Mouse (Mus musculus): ENCODE measurements at regions not wholly inside any gene's neighbourhood (a gene's known extent, or its start where the extent isn't known, plus 50 kb on each side); places are given as distances from the start of the nearest gene placed in this dataset.

- no peak for TF ChIP-seq CTCF (IDR thresholded peaks at IDR 0.05)
- Histone ChIP-seq H3K27ac (no peak overlapping the region), H3K4me3 (no peak overlapping the region)
- intact Hi-C loops (cut with DNase I): no loop called here
- DNase-seq: peak; percentile 44
Measured at GRCm38 (mm10) chr12:13052845-13053623, 111.3 kb upstream of the Mycn start.

- H3K27ac ChIP-seq: no peak overlapping the region
- intact Hi-C loops (cut with DNase I): no loop called here
- TF ChIP-seq CTCF (IDR thresholded peaks at IDR 0.05): no peak
- no peak for DNase-seq
- H3K4me3 ChIP-seq: no peak overlapping the region
Measured at GRCm38 (mm10) chr12:13052164-13052563, 110.5 kb upstream of the Mycn start.

DNA sequence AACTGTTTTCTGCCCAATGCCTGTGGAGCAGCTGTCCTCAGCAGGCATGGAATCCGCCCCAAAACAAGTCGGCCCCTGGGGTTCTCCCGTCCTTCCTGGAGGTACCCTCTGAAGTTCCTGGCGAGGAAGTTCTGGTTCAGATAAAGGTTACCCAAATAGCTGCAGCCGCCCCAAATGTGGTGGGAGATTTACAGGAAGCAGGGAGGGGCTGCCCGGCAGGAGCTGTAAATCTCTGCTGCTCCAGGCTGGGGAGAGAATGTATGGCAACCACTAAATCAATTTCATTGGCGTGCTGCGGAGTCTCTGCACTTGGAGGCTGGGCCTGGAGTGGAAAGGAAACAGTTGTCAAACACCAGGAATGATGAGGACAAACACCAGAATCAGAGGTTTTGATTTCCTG lies 107.9 kb upstream of the Mycn start:
- Histone ChIP-seq H3K27ac (no peak overlapping the region), H3K4me3 (no peak overlapping the region)
- no peak for DNase-seq
- intact Hi-C loops (cut with DNase I): no loop called here
- no peak for TF ChIP-seq CTCF (IDR thresholded peaks at IDR 0.05)

GRCm38 (mm10) chr12:13048168-13048727 lies 106.5 kb upstream of the Mycn start:
- no peak overlapping the region for H3K27ac ChIP-seq
- no peak for TF ChIP-seq CTCF (IDR thresholded peaks at IDR 0.05)
- intact Hi-C loops (cut with DNase I): no loop called here
- DNase-seq: no peak
- no peak overlapping the region for H3K4me3 ChIP-seq

DNA sequence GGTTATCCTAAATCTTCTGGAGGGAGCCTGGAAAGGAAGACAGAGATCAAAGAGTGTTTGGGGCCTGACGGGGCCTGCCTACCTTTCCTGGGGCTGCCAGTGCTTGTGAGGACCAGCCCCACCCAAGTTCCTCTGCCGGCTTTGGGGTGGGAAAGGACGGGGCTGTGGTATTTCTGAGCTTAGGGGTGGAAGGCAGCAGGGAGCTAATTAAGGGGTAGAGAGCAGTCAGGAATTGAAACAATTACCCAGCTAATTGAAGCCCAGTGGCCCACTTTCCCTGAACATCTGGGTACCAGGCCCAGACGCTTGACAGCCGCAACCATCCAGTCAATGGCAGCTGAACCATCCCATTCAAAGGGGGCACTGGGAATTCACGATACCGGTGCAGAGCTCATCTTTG lies 101.2 kb upstream of the Mycn start:
- H3K27ac ChIP-seq: no peak overlapping the region
- no peak for DNase-seq
- TF ChIP-seq CTCF (IDR thresholded peaks at IDR 0.05): no peak
- intact Hi-C loops (cut with DNase I): no loop called here
- no peak overlapping the region for H3K4me3 ChIP-seq

GRCm38 (mm10) chr12:13035108-13035741 lies 93.5 kb upstream of the Mycn start:
- no peak for DNase-seq
- H3K27ac ChIP-seq: no peak overlapping the region
- TF ChIP-seq CTCF (IDR thresholded peaks at IDR 0.05): no peak
- no peak overlapping the region for H3K4me3 ChIP-seq
- intact Hi-C loops (cut with DNase I): no loop called here

- intact Hi-C loops (cut with DNase I): no loop called here
- Histone ChIP-seq H3K27ac (no peak overlapping the region), H3K4me3 (no peak overlapping the region)
- no peak for DNase-seq
- TF ChIP-seq CTCF (IDR thresholded peaks at IDR 0.05): no peak
Measured at GRCm38 (mm10) chr12:13030333-13030732, 88.6 kb upstream of the Mycn start.

- intact Hi-C loops (cut with DNase I): no loop called here
- Histone ChIP-seq H3K27ac (no peak overlapping the region), H3K4me3 (no peak overlapping the region)
- TF ChIP-seq CTCF (IDR thresholded peaks at IDR 0.05): no peak
- no peak for DNase-seq
Measured at GRCm38 (mm10) chr12:13028086-13028485, 86.4 kb upstream of the Mycn start.

- Histone ChIP-seq H3K4me3 (no peak overlapping the region), H3K27ac (no peak overlapping the region)
- intact Hi-C loops (cut with DNase I): no loop called here
- peak; percentile 67 for DNase-seq
- no peak for TF ChIP-seq CTCF (IDR thresholded peaks at IDR 0.05)
Measured at GRCm38 (mm10) chr12:13026041-13026580, 84.4 kb upstream of the Mycn start.

DNA sequence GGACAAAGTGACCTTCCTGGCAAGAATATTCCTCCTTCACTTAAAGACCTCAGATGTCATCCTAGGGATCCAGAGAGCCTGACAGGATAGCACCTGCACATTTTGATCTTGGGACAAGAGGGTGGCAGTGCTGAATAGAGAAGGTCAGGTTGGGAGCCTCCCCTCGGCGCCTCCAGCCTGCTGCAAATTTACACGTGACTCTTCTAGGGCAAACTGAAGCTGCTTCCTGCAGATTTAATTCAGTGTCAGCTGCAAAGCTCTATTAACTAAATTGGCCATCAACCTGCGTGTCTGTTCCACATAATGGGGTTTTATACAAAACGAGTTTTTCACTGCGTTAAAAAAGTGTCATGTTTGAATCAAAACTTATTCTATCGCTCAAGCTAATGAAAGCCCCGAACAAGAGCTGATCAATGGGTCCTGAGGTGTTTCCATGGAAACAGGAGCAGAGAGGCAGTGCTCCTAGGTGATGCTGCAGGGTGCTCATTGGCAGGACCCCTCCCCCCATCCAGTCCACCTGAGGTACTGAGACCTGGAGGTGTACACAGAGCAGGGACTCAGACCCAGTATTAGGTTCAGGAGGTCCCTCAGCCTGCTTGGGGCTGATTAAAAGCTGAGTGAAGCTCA lies 82.6 kb upstream of the Mycn start:
- Histone ChIP-seq H3K27ac (no peak overlapping the region), H3K4me3 (no peak overlapping the region)
- intact Hi-C loops (cut with DNase I): no loop called here
- no peak for DNase-seq
- TF ChIP-seq CTCF (IDR thresholded peaks at IDR 0.05): no peak

DNA sequence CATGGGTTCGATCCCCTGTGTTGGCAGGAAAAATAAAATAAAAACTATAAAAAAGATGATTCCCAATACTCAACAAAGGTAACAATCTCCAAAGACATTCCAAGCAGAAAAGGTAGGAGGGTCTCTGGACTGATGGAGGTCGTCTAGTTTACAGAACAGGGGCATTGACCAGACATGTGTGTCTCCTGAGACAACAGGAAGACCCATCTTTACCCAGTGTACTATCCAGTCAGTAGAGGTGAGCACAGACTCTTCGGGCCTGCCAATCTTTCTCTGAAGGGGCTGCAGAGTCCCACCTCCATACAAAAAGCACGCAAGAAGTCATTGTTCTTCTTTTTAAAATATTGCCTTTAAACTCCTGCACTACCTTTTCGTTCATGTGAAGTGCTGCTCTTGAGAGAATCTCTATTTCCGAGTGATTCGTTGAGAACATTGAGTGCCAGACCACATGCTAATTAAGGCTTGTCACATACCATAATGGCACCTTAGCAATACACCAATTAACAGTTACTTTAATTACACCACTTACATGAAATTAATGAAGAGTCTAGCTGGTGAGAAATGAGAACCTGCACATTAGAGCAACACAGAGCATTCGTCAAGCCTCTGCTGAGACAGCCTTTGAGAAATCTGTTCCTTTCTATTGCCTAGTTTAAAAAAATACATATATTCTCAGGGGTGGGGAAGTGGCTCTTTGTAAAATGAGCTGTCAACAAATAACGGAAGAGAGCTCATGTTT lies 69.5 kb upstream of the Mycn start:
- no peak for TF ChIP-seq CTCF (IDR thresholded peaks at IDR 0.05)
- DNase-seq: no peak
- no peak overlapping the region for H3K27ac ChIP-seq
- intact Hi-C loops (cut with DNase I): no loop called here
- no peak overlapping the region for H3K4me3 ChIP-seq

GRCm38 (mm10) chr12:13010405-13010804 lies 68.7 kb upstream of the Mycn start:
- no peak overlapping the region for H3K4me3 ChIP-seq
- intact Hi-C loops (cut with DNase I): no loop called here
- no peak for TF ChIP-seq CTCF (IDR thresholded peaks at IDR 0.05)
- DNase-seq: no peak
- H3K27ac ChIP-seq: no peak overlapping the region

Measured in gastrocnemius, adult 2 months (tissue).